Mouse (Mus musculus): ENCODE results near the gene Ramp1. TPM values are rescaled to one million over a fixed set of nuclear protein-coding genes. Genes with fewer than 3 reads are reported as not detected.

Ramp1 gene
- total and polyA plus RNA-seq, 2 experiments from 2014 or later: 22.4 to 29.4 TPM

DNA sequence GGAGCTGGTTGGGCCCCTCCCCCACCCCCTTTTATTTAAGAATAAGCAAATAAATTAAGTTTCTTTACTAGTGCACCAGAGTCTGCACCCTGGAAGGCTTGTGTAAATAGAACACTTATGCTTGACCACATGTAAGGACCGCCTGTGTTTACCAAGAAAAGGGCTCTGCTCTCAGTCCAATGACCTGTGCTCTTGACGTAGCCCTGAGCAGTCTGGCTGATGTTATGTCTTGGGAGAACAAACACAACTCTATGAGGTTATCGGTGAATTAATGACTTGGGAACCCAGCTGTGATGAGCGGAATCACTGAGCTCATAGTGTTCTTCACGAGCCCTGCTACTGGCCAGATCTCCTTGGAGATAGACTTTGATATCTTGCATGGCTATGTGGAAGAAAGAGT is 1.6 kb downstream of the Ramp1 start:
- TF ChIP-seq CTCF (IDR thresholded peaks at IDR 0.05): no peak
- Histone ChIP-seq H3K4me1 (ENCODE audit: insufficient read depth, low read length) (peaks cover 9% of the 10 kb centered on the region), H3K27ac (ENCODE audit: low read depth, low read length) (0 out of 2 replicates have a peak overlapping the region, but pooled peaks have one; percentile 0), H3K27me3 (ENCODE audit: insufficient read depth, low read length) (no peaks in the 10 kb centered on the region; the same call in 1 of the 2 replicates), H3K4me3 (ENCODE audit: low read depth, low read length) (no peak overlapping the region), H3K4me2 (ENCODE audit: low read depth, low read length, poor library complexity, severe bottlenecking) (peak overlapping the region; percentile 81), H3K9ac (replicated peaks; ENCODE audit: low read length, poor library complexity, severe bottlenecking) (no peak overlapping the region), H3K9me3 (ENCODE audit: low read length) (no peaks in the 10 kb centered on the region), H3K36me3 (ENCODE audit: insufficient read depth, low read length) (no peaks in the 10 kb centered on the region)
- ATAC-seq (ENCODE audit: low FRiP score) (no peak), DNase-seq (ENCODE audit: low spot score) (peak; percentile 61)
- WGBS: 50% methylated on average over 5 of the region's 5 CpGs

DNA sequence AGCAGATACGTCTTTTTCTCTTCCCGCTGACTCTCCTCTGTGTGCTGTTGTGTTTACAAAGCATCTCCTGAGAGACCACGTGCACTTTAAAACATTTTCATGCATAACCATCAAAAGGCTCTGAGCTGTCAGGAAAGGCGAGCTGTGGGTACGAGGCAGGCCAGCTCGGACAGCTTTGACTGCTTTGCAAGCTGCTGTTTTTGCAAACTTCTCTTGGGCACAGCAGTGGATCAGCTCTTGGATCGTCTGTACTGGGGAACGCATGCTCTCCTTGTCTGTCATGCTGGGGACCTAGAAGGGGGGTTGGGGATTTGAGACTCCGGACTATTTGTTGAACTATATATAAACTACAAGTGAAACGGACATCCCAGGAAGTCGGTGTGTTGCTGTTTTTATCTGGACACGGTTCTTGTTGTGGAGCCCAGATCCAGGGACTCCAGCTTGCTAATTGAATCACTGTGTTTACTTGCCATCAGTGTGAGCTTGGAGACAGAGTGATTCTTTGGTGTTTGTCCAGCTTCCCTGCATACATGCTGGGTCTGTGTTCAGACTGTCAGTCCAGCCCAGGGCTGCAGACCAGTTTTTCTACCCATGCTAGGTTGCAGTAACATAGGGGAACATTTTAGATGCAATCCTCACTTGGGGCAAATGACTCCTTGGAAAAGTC is 2.3 kb downstream of the Ramp1 start:
- no peaks in the 10 kb centered on the region; the same call in 1 of the 2 replicates for H3K27me3 ChIP-seq (ENCODE audit: insufficient read depth, low read length)
- H3K4me1 ChIP-seq (ENCODE audit: insufficient read depth, low read length): peaks cover 9% of the 10 kb centered on the region
- peak; percentile 34; the same call in 1 of the 2 replicates for ATAC-seq (ENCODE audit: low FRiP score)
- 32% methylated on average over 12 of the region's 12 CpGs for WGBS
- no peak overlapping the region for H3K9ac ChIP-seq (replicated peaks; ENCODE audit: low read length, poor library complexity, severe bottlenecking)
- peak overlapping the region; percentile 81 for H3K4me2 ChIP-seq (ENCODE audit: low read depth, low read length, poor library complexity, severe bottlenecking)
- H3K36me3 ChIP-seq (ENCODE audit: insufficient read depth, low read length): no peaks in the 10 kb centered on the region
- H3K27ac ChIP-seq (ENCODE audit: low read depth, low read length): 0 out of 2 replicates have a peak overlapping the region, but pooled peaks have one; percentile 48
- H3K9me3 ChIP-seq (ENCODE audit: low read length): no peaks in the 10 kb centered on the region
- no peak overlapping the region for H3K4me3 ChIP-seq (ENCODE audit: low read depth, low read length)
- DNase-seq (ENCODE audit: low spot score): peak; percentile 69
- no peak for TF ChIP-seq CTCF (IDR thresholded peaks at IDR 0.05)

DNA sequence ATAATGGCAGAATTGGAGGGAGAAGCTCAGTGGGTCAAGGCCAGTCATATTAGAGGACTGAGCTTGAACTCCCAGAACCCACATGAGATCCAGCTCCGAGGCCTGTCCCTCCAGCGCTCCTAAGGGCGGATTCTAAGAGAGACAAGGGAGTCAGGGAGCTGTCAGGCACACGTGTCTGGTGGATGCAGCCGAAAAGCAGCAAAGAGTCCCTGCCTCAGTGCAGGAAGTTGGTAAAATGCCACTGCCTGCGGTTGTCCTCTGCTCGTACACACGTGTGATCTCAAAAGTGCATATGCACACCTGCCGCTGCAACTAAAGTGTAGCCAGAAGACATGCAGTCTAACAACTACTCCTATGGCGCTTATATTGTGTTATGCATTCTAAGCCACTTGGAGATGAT is 3.7 kb downstream of the Ramp1 start:
- H3K4me2 ChIP-seq (ENCODE audit: low read depth, low read length, poor library complexity, severe bottlenecking): no peak overlapping the region
- no peaks in the 10 kb centered on the region; the same call in 1 of the 2 replicates for H3K27me3 ChIP-seq (ENCODE audit: insufficient read depth, low read length)
- TF ChIP-seq CTCF (IDR thresholded peaks at IDR 0.05): no peak
- H3K9me3 ChIP-seq (ENCODE audit: low read length): no peaks in the 10 kb centered on the region
- WGBS: 86% methylated on average over 10 of the region's 10 CpGs
- no peak overlapping the region for H3K27ac ChIP-seq (ENCODE audit: low read depth, low read length)
- H3K4me3 ChIP-seq (ENCODE audit: low read depth, low read length): no peak overlapping the region
- H3K4me1 ChIP-seq (ENCODE audit: insufficient read depth, low read length): peaks cover 9% of the 10 kb centered on the region
- ATAC-seq (ENCODE audit: low FRiP score) (no peak), DNase-seq (ENCODE audit: low spot score) (no peak)
- no peak overlapping the region for H3K9ac ChIP-seq (replicated peaks; ENCODE audit: low read length, poor library complexity, severe bottlenecking)
- no peaks in the 10 kb centered on the region for H3K36me3 ChIP-seq (ENCODE audit: insufficient read depth, low read length)

DNA sequence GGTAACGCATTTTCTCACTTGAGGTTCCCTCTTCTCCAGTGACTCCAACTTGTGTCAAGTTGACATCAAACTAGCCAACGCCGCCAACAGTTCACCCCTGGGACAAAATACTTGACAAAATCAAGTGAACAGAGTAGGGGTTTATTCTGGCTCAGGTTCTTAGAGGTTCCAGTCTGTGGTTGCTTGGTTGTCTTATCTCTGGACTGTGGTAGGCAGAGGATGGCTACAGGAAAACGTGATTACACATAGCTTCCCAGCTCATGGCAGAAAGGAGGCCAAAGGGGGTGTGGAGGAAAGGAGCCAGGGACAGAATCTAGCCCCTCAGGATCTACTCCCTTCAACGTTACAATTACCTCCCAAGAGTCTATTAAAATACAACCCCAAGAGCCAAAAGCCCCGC is 7.1 kb downstream of the Ramp1 start:
- H3K36me3 ChIP-seq (ENCODE audit: insufficient read depth, low read length): no peaks in the 10 kb centered on the region
- no peak for TF ChIP-seq CTCF (IDR thresholded peaks at IDR 0.05)
- H3K27ac ChIP-seq (ENCODE audit: low read depth, low read length): no peak overlapping the region
- no peaks in the 10 kb centered on the region for H3K27me3 ChIP-seq (ENCODE audit: insufficient read depth, low read length)
- ATAC-seq (ENCODE audit: low FRiP score): no peak
- no peaks in the 10 kb centered on the region for H3K9me3 ChIP-seq (ENCODE audit: low read length)
- no peaks in the 10 kb centered on the region for H3K4me1 ChIP-seq (ENCODE audit: insufficient read depth, low read length)
- no peak overlapping the region for H3K4me2 ChIP-seq (ENCODE audit: low read depth, low read length, poor library complexity, severe bottlenecking)
- no peak overlapping the region for H3K4me3 ChIP-seq (ENCODE audit: low read depth, low read length)
- DNase-seq (ENCODE audit: low spot score): no peak
- WGBS: 91% methylated on average over 6 of the region's 6 CpGs
- no peak overlapping the region for H3K9ac ChIP-seq (replicated peaks; ENCODE audit: low read length, poor library complexity, severe bottlenecking)

DNA sequence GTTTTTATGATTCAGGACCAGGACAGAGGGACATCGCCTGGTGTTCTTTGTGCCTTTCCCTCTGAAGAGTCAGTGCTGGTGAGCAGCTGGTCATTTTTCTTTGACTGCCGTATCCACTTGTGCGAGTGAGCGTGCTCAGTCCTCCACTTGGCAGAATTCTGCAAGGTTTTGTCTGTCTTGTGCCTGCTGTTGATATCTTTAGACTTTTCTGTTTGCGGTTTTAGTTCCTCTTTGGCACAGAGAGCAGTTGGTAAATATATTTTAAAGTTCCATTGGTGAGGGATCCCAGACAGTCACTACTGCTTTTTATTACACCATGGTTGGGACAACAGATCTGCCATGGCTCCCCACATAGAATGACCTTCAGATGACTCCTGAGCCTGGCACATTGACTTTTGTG is 7.7 kb downstream of the Ramp1 start:
- H3K27me3 ChIP-seq (ENCODE audit: insufficient read depth, low read length): no peaks in the 10 kb centered on the region
- DNase-seq (ENCODE audit: low spot score) (no peak), ATAC-seq (ENCODE audit: low FRiP score) (no peak)
- H3K36me3 ChIP-seq (ENCODE audit: insufficient read depth, low read length): no peaks in the 10 kb centered on the region
- WGBS: 94% methylated on average over 5 of the region's 5 CpGs
- H3K27ac ChIP-seq (ENCODE audit: low read depth, low read length): no peak overlapping the region
- TF ChIP-seq CTCF (IDR thresholded peaks at IDR 0.05): no peak
- no peak overlapping the region for H3K4me2 ChIP-seq (ENCODE audit: low read depth, low read length, poor library complexity, severe bottlenecking)
- no peaks in the 10 kb centered on the region for H3K9me3 ChIP-seq (ENCODE audit: low read length)
- no peaks in the 10 kb centered on the region for H3K4me1 ChIP-seq (ENCODE audit: insufficient read depth, low read length)
- no peak overlapping the region for H3K4me3 ChIP-seq (ENCODE audit: low read depth, low read length)
- no peak overlapping the region for H3K9ac ChIP-seq (replicated peaks; ENCODE audit: low read length, poor library complexity, severe bottlenecking)

DNA sequence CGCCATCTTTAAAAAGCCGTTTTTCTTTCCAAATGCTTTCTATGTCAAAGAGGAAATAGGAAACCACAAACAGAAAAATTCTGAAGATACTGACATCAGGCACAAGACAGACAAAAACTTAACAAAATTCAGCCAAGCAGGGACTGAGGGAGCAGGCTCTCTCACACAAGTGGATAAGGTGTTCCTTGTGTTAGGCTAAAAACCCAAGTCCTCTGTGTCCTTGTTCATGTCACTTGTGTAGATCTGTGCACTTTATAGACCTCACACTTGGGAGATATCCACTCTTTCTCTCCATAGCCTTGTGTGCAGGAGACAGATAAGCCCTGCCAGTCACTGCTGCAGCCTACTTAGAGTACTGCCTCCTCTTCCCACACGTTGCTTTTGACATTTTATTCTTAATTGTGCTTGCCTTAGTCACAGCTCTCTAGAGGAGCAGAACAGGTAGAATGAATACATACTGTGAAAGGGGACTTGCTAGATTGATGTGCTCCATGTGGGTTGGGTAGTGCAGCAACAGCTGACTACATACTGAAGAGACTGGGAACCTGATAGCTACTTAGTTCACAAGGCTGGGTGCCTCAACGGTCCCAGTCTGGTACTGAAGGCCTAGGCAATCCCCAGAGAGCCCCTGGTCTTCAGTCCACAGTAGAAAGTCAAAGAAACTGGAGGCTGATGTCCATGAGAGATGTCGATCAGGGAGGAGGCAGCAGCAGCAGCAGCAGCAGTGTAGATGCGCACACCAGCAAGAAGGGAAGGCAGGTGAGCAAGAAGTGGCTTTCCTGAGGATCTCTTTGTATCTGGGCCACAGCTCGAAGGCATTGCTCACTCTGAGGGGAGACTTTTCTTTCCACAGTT is 8.4 kb downstream of the Ramp1 start:
- Histone ChIP-seq H3K27me3 (ENCODE audit: insufficient read depth, low read length) (no peaks in the 10 kb centered on the region), H3K9me3 (ENCODE audit: low read length) (no peaks in the 10 kb centered on the region), H3K9ac (replicated peaks; ENCODE audit: low read length, poor library complexity, severe bottlenecking) (no peak overlapping the region), H3K36me3 (ENCODE audit: insufficient read depth, low read length) (no peaks in the 10 kb centered on the region), H3K27ac (ENCODE audit: low read depth, low read length) (no peak overlapping the region), H3K4me1 (ENCODE audit: insufficient read depth, low read length) (no peaks in the 10 kb centered on the region), H3K4me3 (ENCODE audit: low read depth, low read length) (no peak overlapping the region), H3K4me2 (ENCODE audit: low read depth, low read length, poor library complexity, severe bottlenecking) (no peak overlapping the region)
- no peak for TF ChIP-seq CTCF (IDR thresholded peaks at IDR 0.05)
- WGBS: 88% methylated on average over 7 of the region's 7 CpGs
- ATAC-seq (ENCODE audit: low FRiP score): no peak
- no peak for DNase-seq (ENCODE audit: low spot score)

Measured in midbrain, postnatal 0 days (tissue).